19 mouse cellular contexts compared by ENCODE assay signal in the genomic region with DNA sequence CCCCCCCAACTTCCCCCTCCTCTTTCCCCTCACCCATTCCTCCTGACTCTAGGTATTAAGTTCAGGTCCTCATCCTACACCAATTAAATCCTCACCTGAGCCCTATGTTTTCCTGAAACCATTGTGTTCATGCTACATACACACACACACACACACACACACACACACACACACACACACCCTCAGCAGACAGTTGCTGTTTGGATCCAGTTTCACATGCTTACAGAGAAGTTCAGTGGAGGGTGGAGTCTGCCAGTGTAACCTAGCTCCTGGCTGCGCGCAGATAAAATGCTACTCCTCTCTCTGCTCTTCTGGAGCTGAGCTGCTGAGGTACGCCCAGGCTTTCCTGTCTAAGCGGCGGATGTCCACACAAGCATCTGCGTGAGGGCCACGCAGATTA.
DNase-seq lines count a peak whose midpoint lies in the region; ATAC-seq lines count a peak whose summit lies in the region.
"Had no signal": no experiment of that assay in that cellular context is flagged by ENCODE, and none has a peak within 500 bp of the region (broad histone marks: within the 10 kb centered on the region; RNA-seq: fewer than 3 reads in every experiment).

No protein-coding gene starts in this region.

- H3K27ac ChIP-seq in heart, embryonic 11.5 days (ENCODE audit: low read depth, low read length) = no peak overlapping the region
- no peak overlapping the region for H3K27ac ChIP-seq in kidney, embryonic 15.5 days
- no peak overlapping the region for H3K27ac ChIP-seq in embryonic facial prominence, embryonic 10.5 days (replicated peaks)
- H3K27ac ChIP-seq in liver, embryonic 12.5 days = peak overlapping the region; percentile 18; the same call in 1 of the 2 replicates
- H3K27ac ChIP-seq: hindbrain, embryonic 12.5 days; midbrain, embryonic 15.5 days had no signal

- peak; percentile 85 for ATAC-seq in heart, embryonic 11.5 days (replicated peaks; ENCODE audit: insufficient number of reproducible peaks, low FRiP score, low TSS enrichment)
- ATAC-seq in kidney, embryonic 15.5 days (replicated peaks; ENCODE audit: low FRiP score) = peak; percentile 79
- peak; percentile 84 for ATAC-seq in liver, embryonic 12.5 days
- ATAC-seq: forebrain, embryonic 14.5 days; midbrain, embryonic 15.5 days had no signal

- DNase-seq in heart, adult 18-20 months = no peak
- DNase-seq in kidney, adult 18-20 months = no peak
- peak; percentile 28 for DNase-seq in embryonic facial prominence, embryonic 10.5 days (ENCODE audit: low spot score)
- DNase-seq in urinary bladder, postnatal 36 days (ENCODE audit: low spot score in 2 of 2) = no peak
- DNase-seq in right cerebral cortex, adult 18-20 months = no peak
- DNase-seq: adrenal gland, postnatal 14 days; cerebellum, adult 18-20 months; cerebellum, postnatal 36 days; kidney, postnatal 36 days; layer of hippocampus, adult 9-11 months; retina, postnatal 1 day had no signal

- H3K4me2 ChIP-seq in heart, embryonic 11.5 days = peak overlapping the region; percentile 33
- H3K4me2 ChIP-seq in kidney, embryonic 15.5 days = no peak overlapping the region
- no peak overlapping the region for H3K4me2 ChIP-seq in liver, embryonic 12.5 days
- H3K4me2 ChIP-seq: hindbrain, embryonic 12.5 days; midbrain, embryonic 15.5 days had no signal

- H3K9ac ChIP-seq in heart, embryonic 11.5 days (ENCODE audit: low read depth, low read length) = peak overlapping the region; percentile 43; the same call in 1 of the 2 replicates
- H3K9ac ChIP-seq in kidney, embryonic 15.5 days = no peak overlapping the region
- H3K9ac ChIP-seq in liver, embryonic 12.5 days = no peak overlapping the region
- H3K9ac ChIP-seq: hindbrain, embryonic 12.5 days; midbrain, embryonic 15.5 days had no signal

- H3K4me1 ChIP-seq in heart, embryonic 11.5 days (ENCODE audit: control insufficient read depth, insufficient read depth, low read length) = peaks cover 29% of the 10 kb centered on the region
- H3K4me1 ChIP-seq in kidney, embryonic 15.5 days = peaks cover 42% of the 10 kb centered on the region
- H3K4me1 ChIP-seq in embryonic facial prominence, embryonic 10.5 days = peaks cover 50% of the 10 kb centered on the region
- H3K4me1 ChIP-seq in liver, embryonic 12.5 days = peaks cover 10% of the 10 kb centered on the region
- H3K4me1 ChIP-seq: megakaryocyte, embryonic 14.5 days had no signal

- no peaks in the 10 kb centered on the region for H3K9me3 ChIP-seq in heart, embryonic 11.5 days (replicated peaks; ENCODE audit: control insufficient read depth, low read length)
- no peaks in the 10 kb centered on the region for H3K9me3 ChIP-seq in kidney, embryonic 15.5 days (replicated peaks)
- H3K9me3 ChIP-seq in embryonic facial prominence, embryonic 10.5 days = no peaks in the 10 kb centered on the region
- no peaks in the 10 kb centered on the region for H3K9me3 ChIP-seq in liver, embryonic 12.5 days (replicated peaks)
- H3K9me3 ChIP-seq: hindbrain, embryonic 12.5 days; megakaryocyte, embryonic 14.5 days; midbrain, embryonic 15.5 days had no signal

- WGBS in heart, embryonic 11.5 days (ENCODE audit: insufficient replicate concordance) = 33% methylated on average over 7 of the region's 7 CpGs
- WGBS in kidney, embryonic 15.5 days = 50% methylated on average over 7 of the region's 7 CpGs
- 43% methylated on average over 7 of the region's 7 CpGs for WGBS in embryonic facial prominence, embryonic 10.5 days
- 40% methylated on average over 7 of the region's 7 CpGs for WGBS in liver, embryonic 12.5 days (ENCODE audit: insufficient replicate concordance)

- H3K36me3 ChIP-seq in heart, embryonic 11.5 days (ENCODE audit: control insufficient read depth, insufficient read depth, low read length) = no peaks in the 10 kb centered on the region
- H3K36me3 ChIP-seq in kidney, embryonic 15.5 days = no peaks in the 10 kb centered on the region
- no peaks in the 10 kb centered on the region for H3K36me3 ChIP-seq in embryonic facial prominence, embryonic 10.5 days (replicated peaks)
- H3K36me3 ChIP-seq in liver, embryonic 12.5 days = no peaks in the 10 kb centered on the region
- H3K36me3 ChIP-seq: hindbrain, embryonic 12.5 days; midbrain, embryonic 15.5 days had no signal

- no peaks in the 10 kb centered on the region for H3K27me3 ChIP-seq in heart, embryonic 11.5 days (ENCODE audit: control insufficient read depth, insufficient read depth, low read length)
- H3K27me3 ChIP-seq in kidney, embryonic 15.5 days = no peaks in the 10 kb centered on the region
- no peaks in the 10 kb centered on the region for H3K27me3 ChIP-seq in embryonic facial prominence, embryonic 10.5 days (replicated peaks; ENCODE audit: low read depth, poor library complexity, severe bottlenecking)
- H3K27me3 ChIP-seq in liver, embryonic 12.5 days (replicated peaks) = no peaks in the 10 kb centered on the region
- H3K27me3 ChIP-seq: hindbrain, embryonic 12.5 days; megakaryocyte, embryonic 14.5 days; midbrain, embryonic 15.5 days had no signal

- no peak overlapping the region for H3K4me3 ChIP-seq in heart, embryonic 11.5 days (ENCODE audit: low read depth, low read length)
- H3K4me3 ChIP-seq in kidney, embryonic 15.5 days (replicated peaks) = no peak overlapping the region
- H3K4me3 ChIP-seq in embryonic facial prominence, embryonic 10.5 days = no peak overlapping the region
- no peak overlapping the region for H3K4me3 ChIP-seq in liver, embryonic 12.5 days
- H3K4me3 ChIP-seq: erythroblast, embryonic 14.5 days; hindbrain, embryonic 12.5 days; megakaryocyte, embryonic 14.5 days; midbrain, embryonic 15.5 days had no signal
